ENCODE assay signal across 17 mouse cellular contexts in genomic region chrX:20520290-20520939, GRCm38 (mm10). TPM values are rescaled to one million over a fixed set of nuclear protein-coding genes. Genes with fewer than 3 reads are reported as not detected.
"Had no signal": no experiment of that assay in that cellular context is flagged by ENCODE, and none has a peak within 500 bp of the region (broad histone marks: within the 10 kb centered on the region; RNA-seq: fewer than 3 reads in every experiment).

No protein-coding gene starts in this region.

- DNase-seq: lung, embryonic 14.5 days; lung, postnatal 10 days; lung, postnatal 4 days; midbrain, embryonic 14.5 days; right cerebral cortex, adult 18-20 months; right cerebral cortex, postnatal 25 days; thymus, postnatal 36 days had no signal

- H3K4me3 ChIP-seq: hindbrain, embryonic 15.5 days; left cerebral cortex, adult 2 months; limb, embryonic 15.5 days; midbrain, embryonic 10.5 days; myocyte; neural tube, embryonic 15.5 days had no signal

- H3K27ac ChIP-seq: hindbrain, embryonic 15.5 days; kidney, postnatal 0 days; left cerebral cortex, adult 2 months; limb, embryonic 15.5 days; midbrain, embryonic 10.5 days; neural tube, embryonic 15.5 days had no signal

- H3K9me3 ChIP-seq: hindbrain, embryonic 15.5 days; limb, embryonic 15.5 days; midbrain, embryonic 10.5 days; neural tube, embryonic 15.5 days had no signal

- H3K4me2 ChIP-seq: hindbrain, embryonic 15.5 days; limb, embryonic 15.5 days; lung, embryonic 14.5 days; neural tube, embryonic 15.5 days had no signal

- H3K4me1 ChIP-seq: hindbrain, embryonic 15.5 days; limb, embryonic 15.5 days; midbrain, embryonic 10.5 days; neural tube, embryonic 15.5 days had no signal

- H3K27me3 ChIP-seq: hindbrain, embryonic 15.5 days; limb, embryonic 15.5 days; neural tube, embryonic 15.5 days had no signal

- H3K9ac ChIP-seq: hindbrain, embryonic 15.5 days; limb, embryonic 15.5 days; lung, embryonic 14.5 days; neural tube, embryonic 15.5 days had no signal

RNA-seq across cellular contexts. Expression of gene Rgn, which starts 29.2 kb away (rescaled TPM):
- total RNA-seq: megakaryocyte, adult 5-6 weeks had no signal
- polyA plus RNA-seq: limb, embryonic 11.5 days; myocyte; neural tube, embryonic 11.5 days had no signal
